Mouse (Mus musculus): ENCODE data around the gene Chd9.
A peak's percentile ranks its signal among the peaks of the same experiment; 100 is the strongest.

The Chd9 gene

GRCm38 (mm10) chr8:90837440-90837839 is 9.3 kb downstream of the Chd9 start:
- no peak for DNase-seq (ENCODE audit: low read depth, low spot score)

- no peak for DNase-seq (ENCODE audit: low read depth, low spot score)
Observed at GRCm38 (mm10) chr8:90839725-90840714, 11.9 kb downstream of the Chd9 start.

GRCm38 (mm10) chr8:90841321-90841720 is 13.2 kb downstream of the Chd9 start:
- DNase-seq (ENCODE audit: low read depth, low spot score) = no peak

GRCm38 (mm10) chr8:90843127-90843526 is 15.0 kb downstream of the Chd9 start:
- DNase-seq (ENCODE audit: low read depth, low spot score) = no peak

- no peak for DNase-seq (ENCODE audit: low read depth, low spot score)
Observed at GRCm38 (mm10) chr8:90844179-90844967, 16.2 kb downstream of the Chd9 start.

GRCm38 (mm10) chr8:90847980-90848379 is 19.8 kb downstream of the Chd9 start:
- DNase-seq (ENCODE audit: low read depth, low spot score) = no peak

GRCm38 (mm10) chr8:90849462-90850050 is 21.4 kb downstream of the Chd9 start:
- DNase-seq (ENCODE audit: low read depth, low spot score) = no peak

GRCm38 (mm10) chr8:90851544-90851943 is 23.4 kb downstream of the Chd9 start:
- DNase-seq (ENCODE audit: low read depth, low spot score) = no peak

GRCm38 (mm10) chr8:90853971-90854670 is 26.0 kb downstream of the Chd9 start:
- DNase-seq (ENCODE audit: low read depth, low spot score) = no peak

GRCm38 (mm10) chr8:90854671-90855161 is 26.6 kb downstream of the Chd9 start:
- no peak for DNase-seq (ENCODE audit: low read depth, low spot score)

GRCm38 (mm10) chr8:90856171-90856570 is 28.0 kb downstream of the Chd9 start:
- no peak for DNase-seq (ENCODE audit: low read depth, low spot score)

- no peak for DNase-seq (ENCODE audit: low read depth, low spot score)
Observed at GRCm38 (mm10) chr8:90856952-90857351, 28.8 kb downstream of the Chd9 start.

GRCm38 (mm10) chr8:90858071-90858470 is 29.9 kb downstream of the Chd9 start:
- DNase-seq (ENCODE audit: low read depth, low spot score) = no peak

- no peak for DNase-seq (ENCODE audit: low read depth, low spot score)
Observed at GRCm38 (mm10) chr8:90861266-90861944, 33.3 kb downstream of the Chd9 start.

- DNase-seq (ENCODE audit: low read depth, low spot score) = peak; percentile 95
Observed at GRCm38 (mm10) chr8:90862038-90862437, 33.9 kb downstream of the Chd9 start.

- DNase-seq (ENCODE audit: low read depth, low spot score) = no peak
Observed at GRCm38 (mm10) chr8:90867061-90867460, 38.9 kb downstream of the Chd9 start.

GRCm38 (mm10) chr8:90867911-90868310 is 39.8 kb downstream of the Chd9 start:
- DNase-seq (ENCODE audit: low read depth, low spot score) = no peak

GRCm38 (mm10) chr8:90868334-90868733 is 40.2 kb downstream of the Chd9 start:
- no peak for DNase-seq (ENCODE audit: low read depth, low spot score)

- DNase-seq (ENCODE audit: low read depth, low spot score) = no peak
Observed at GRCm38 (mm10) chr8:90869071-90869919, 41.1 kb downstream of the Chd9 start.

Data from forelimb bud, embryonic 11.5 days (tissue).